Mouse (Mus musculus): Measurements from ENCODE around the gene Lcn2.

GRCm38 (mm10) chr2:32358381-32358780 is 29.7 kb downstream of the Lcn2 start:
- no peak for TF ChIP-seq NRF1 (IDR thresholded peaks at IDR 0.05; ENCODE audit: low read depth, low read length)
- no peak for TF ChIP-seq EP300 (IDR thresholded peaks at IDR 0.05; ENCODE audit: low read length)
- no peak for TF ChIP-seq POLR2AphosphoS2 (IDR thresholded peaks at IDR 0.05; ENCODE audit: low read depth, low read length)
- TF ChIP-seq CTCF (conservative IDR thresholded peaks at IDR 0.05 in 1 of 2, IDR thresholded peaks at IDR 0.05 in 1 of 2; ENCODE audit: low read depth in 2 of 2, low read length in 2 of 2): no peak
